Mouse (Mus musculus): Measurements from ENCODE around the gene Grhl3. TPM values are rescaled to one million over a fixed set of nuclear protein-coding genes. Genes with fewer than 3 reads are reported as not detected.
"Not testable (repeated sequence)": the region's sequence is repeated elsewhere in the genome, so short reads cannot be mapped to it uniquely, and the experiment has no call there.

Grhl3 gene
- 3.6 and 4.6 TPM in 2 replicates for polyA plus RNA-seq (2015; fragmentation: Nextera tagmentation; extraction: Ambion mirVana)

DNA sequence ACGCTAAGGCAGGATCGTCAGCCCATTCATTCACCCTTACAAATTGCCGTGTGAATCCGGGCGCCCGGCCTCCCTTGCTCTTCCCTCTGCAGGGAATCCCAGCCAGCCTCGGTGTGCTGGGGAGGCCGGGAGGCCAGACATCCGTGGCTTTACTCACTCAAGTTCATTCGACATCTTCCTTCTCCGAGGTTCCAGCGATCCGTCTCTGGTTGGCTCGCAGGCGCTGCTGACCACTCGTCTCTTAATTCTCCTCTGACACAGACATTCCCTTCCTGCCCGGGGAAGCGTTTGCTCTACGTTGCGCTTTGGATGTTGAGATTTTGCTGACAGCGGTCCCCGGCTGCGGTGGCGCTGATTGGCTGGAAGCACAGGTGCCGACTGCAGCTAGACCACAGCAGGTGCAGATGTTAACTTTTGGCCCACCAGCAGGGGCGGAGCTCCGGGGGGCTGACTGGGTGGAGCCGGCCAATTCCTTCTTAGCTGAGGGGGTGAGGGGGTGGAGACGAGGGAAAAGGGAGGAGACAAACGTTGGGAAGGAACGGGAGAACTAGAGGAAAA is at the start of gene Grhl3:
TSS of gene Grhl3 (minus strand) at position 380 of the 558 bp plus-strand sequence.
- no peak within 1 kb of the TSS for H3K27ac ChIP-seq
- peaks cover 10% of the 10 kb centered on the region; the same call in 1 of the 2 replicates for H3K4me1 ChIP-seq (replicated peaks; ENCODE audit: insufficient read depth, low read length)
- DNase-seq (ENCODE audit: low spot score), result peak; percentile 63
- H3K4me2 ChIP-seq (ENCODE audit: low read length), result peak within 1 kb of the TSS; percentile 40
- peaks cover 27% of the 10 kb centered on the region; the same call in 1 of the 2 replicates for H3K27me3 ChIP-seq (ENCODE audit: insufficient read depth, low read length)
- H3K36me3 ChIP-seq (ENCODE audit: insufficient read depth, low read length), result no peaks in the 10 kb centered on the region
- TF ChIP-seq CTCF (IDR thresholded peaks at IDR 0.05; ENCODE audit: low read depth), result peak; percentile 50
- 0 out of 2 replicates have a peak, but pooled peaks have one; percentile 21 for ATAC-seq (replicated peaks; ENCODE audit: low FRiP score, low read depth)
- H3K9me3 ChIP-seq (replicated peaks; ENCODE audit: low read length), result no peaks in the 10 kb centered on the region
- H3K9ac ChIP-seq (ENCODE audit: low read depth, low read length), result 0 out of 2 replicates have a peak within 1 kb of the TSS, but pooled peaks have one; percentile 18
- under 1% methylated on average over 31 of the region's 31 CpGs for WGBS
- peak within 1 kb of the TSS; percentile 19 for H3K4me3 ChIP-seq (replicated peaks; ENCODE audit: low read depth, low read length)

DNA sequence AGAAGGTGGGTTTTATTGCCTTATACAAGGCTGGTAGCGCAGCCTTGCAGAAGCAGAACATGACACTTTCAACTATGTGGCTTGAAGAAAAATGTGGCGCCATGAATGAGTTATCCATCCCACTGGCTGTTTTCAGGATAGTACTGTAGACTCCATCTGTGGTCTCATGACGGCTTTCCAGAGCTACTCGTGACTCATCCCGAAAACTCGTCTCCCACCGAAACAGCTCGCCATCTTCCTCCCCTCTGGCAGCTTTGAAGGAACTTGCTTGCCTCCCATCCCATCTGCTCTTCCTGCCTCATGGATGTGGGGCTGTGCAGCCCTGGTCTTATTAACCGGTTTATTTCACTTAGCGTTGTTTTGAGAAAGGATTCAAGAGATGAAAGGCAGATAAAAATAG is 48.9 kb upstream of the Grhl3 start:
- Histone ChIP-seq H3K27me3 (ENCODE audit: insufficient read depth, low read length) (no peaks in the 10 kb centered on the region), H3K4me2 (ENCODE audit: low read length) (no peak overlapping the region), H3K27ac (no peak overlapping the region), H3K4me3 (replicated peaks; ENCODE audit: low read depth, low read length) (no peak overlapping the region), H3K36me3 (ENCODE audit: insufficient read depth, low read length) (no peaks in the 10 kb centered on the region), H3K4me1 (replicated peaks; ENCODE audit: insufficient read depth, low read length) (no peaks in the 10 kb centered on the region), H3K9ac (ENCODE audit: low read depth, low read length) (no peak overlapping the region), H3K9me3 (replicated peaks; ENCODE audit: low read length) (no peaks in the 10 kb centered on the region)
- DNase-seq (ENCODE audit: low spot score) (no peak), ATAC-seq (replicated peaks; ENCODE audit: low FRiP score, low read depth) (no peak)
- TF ChIP-seq CTCF (IDR thresholded peaks at IDR 0.05; ENCODE audit: low read depth), result no peak
- WGBS, result 92% methylated on average over 10 of the region's 10 CpGs

GRCm38 (mm10) chr4:135620461-135620860 is 47.0 kb upstream of the Grhl3 start:
- no peaks in the 10 kb centered on the region for H3K4me1 ChIP-seq (replicated peaks; ENCODE audit: insufficient read depth, low read length)
- 92% methylated on average over 3 of the region's 3 CpGs for WGBS
- H3K4me2 ChIP-seq (ENCODE audit: low read length), result no peak overlapping the region
- H3K36me3 ChIP-seq (ENCODE audit: insufficient read depth, low read length), result no peaks in the 10 kb centered on the region
- H3K27ac ChIP-seq, result no peak overlapping the region
- TF ChIP-seq CTCF (IDR thresholded peaks at IDR 0.05; ENCODE audit: low read depth), result no peak
- H3K9ac ChIP-seq (ENCODE audit: low read depth, low read length), result no peak overlapping the region
- no peak overlapping the region for H3K4me3 ChIP-seq (replicated peaks; ENCODE audit: low read depth, low read length)
- no peaks in the 10 kb centered on the region for H3K9me3 ChIP-seq (replicated peaks; ENCODE audit: low read length)
- H3K27me3 ChIP-seq (ENCODE audit: insufficient read depth, low read length), result no peaks in the 10 kb centered on the region
- DNase-seq (ENCODE audit: low spot score) (no peak), ATAC-seq (replicated peaks; ENCODE audit: low FRiP score, low read depth) (no peak)

- Histone ChIP-seq H3K4me3 (replicated peaks; ENCODE audit: low read depth, low read length) (no peak overlapping the region), H3K9me3 (replicated peaks; ENCODE audit: low read length) (no peaks in the 10 kb centered on the region), H3K36me3 (ENCODE audit: insufficient read depth, low read length) (no peaks in the 10 kb centered on the region), H3K4me1 (replicated peaks; ENCODE audit: insufficient read depth, low read length) (no peaks in the 10 kb centered on the region), H3K9ac (ENCODE audit: low read depth, low read length) (no peak overlapping the region), H3K27me3 (ENCODE audit: insufficient read depth, low read length) (no peaks in the 10 kb centered on the region), H3K4me2 (ENCODE audit: low read length) (no peak overlapping the region), H3K27ac (no peak overlapping the region)
- TF ChIP-seq CTCF (IDR thresholded peaks at IDR 0.05; ENCODE audit: low read depth), result no peak; the same call in 1 of the 2 replicates
- DNase-seq (ENCODE audit: low spot score), result peak; percentile 28
- ATAC-seq (replicated peaks; ENCODE audit: low FRiP score, low read depth), result no peak
- WGBS, result 13% methylated on average over 16 of the region's 16 CpGs
These were observed 44.5 kb upstream of the Grhl3 start for GRCm38 (mm10) chr4:135617783-135618470.

DNA sequence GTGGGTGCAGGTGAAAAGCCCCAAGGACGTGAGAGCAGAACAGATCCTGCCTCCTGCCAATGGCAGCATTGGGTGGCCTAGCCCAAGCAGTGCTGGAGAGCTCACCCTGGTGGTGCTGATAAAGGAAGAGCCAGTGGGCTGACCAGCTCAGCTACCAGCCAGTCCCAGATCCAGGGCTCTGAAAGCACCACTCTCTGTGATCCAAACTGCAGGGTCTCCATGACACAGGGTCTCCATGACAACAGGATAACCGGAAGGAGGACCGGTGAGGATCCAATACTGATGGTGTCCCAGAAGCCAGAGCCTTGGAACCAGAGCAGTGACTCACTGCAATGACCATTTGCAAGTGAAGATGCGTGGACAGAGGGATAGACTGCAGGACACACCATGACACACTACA is 43.6 kb upstream of the Grhl3 start:
- no peaks in the 10 kb centered on the region for H3K4me1 ChIP-seq (replicated peaks; ENCODE audit: insufficient read depth, low read length)
- H3K4me2 ChIP-seq (ENCODE audit: low read length), result no peak overlapping the region
- no peak for TF ChIP-seq CTCF (IDR thresholded peaks at IDR 0.05; ENCODE audit: low read depth)
- H3K9me3 ChIP-seq (replicated peaks; ENCODE audit: low read length), result no peaks in the 10 kb centered on the region
- H3K36me3 ChIP-seq (ENCODE audit: insufficient read depth, low read length), result no peaks in the 10 kb centered on the region
- 53% methylated on average over 4 of the region's 4 CpGs for WGBS
- DNase-seq (ENCODE audit: low spot score) (no peak), ATAC-seq (replicated peaks; ENCODE audit: low FRiP score, low read depth) (no peak)
- H3K9ac ChIP-seq (ENCODE audit: low read depth, low read length), result no peak overlapping the region
- no peaks in the 10 kb centered on the region for H3K27me3 ChIP-seq (ENCODE audit: insufficient read depth, low read length)
- no peak overlapping the region for H3K27ac ChIP-seq
- H3K4me3 ChIP-seq (replicated peaks; ENCODE audit: low read depth, low read length), result no peak overlapping the region

DNA sequence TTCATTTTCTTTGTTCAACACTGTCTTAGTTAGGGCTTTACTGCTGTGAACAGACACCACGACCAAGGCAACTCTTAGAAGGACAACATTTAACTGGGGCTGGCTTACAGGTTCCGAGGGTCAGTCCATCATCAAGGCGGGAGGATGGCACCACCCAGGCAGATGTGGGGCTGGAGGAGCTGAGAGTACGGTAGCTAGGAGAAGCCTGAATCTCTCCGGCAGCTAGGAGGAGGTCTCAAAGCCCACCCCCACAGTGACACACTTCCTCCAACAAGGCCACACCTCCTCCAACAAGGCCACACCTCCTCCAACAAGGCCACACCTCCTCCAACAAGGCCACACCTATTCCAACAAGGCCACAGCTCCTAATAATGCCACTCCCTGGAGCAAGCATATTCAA is 41.9 kb upstream of the Grhl3 start:
- not testable (repeated sequence) for ATAC-seq (replicated peaks; ENCODE audit: low FRiP score, low read depth); H3K9ac ChIP-seq (ENCODE audit: low read depth, low read length); H3K4me1 ChIP-seq (replicated peaks; ENCODE audit: insufficient read depth, low read length); H3K4me3 ChIP-seq (replicated peaks; ENCODE audit: low read depth, low read length); DNase-seq (ENCODE audit: low spot score); H3K4me2 ChIP-seq (ENCODE audit: low read length); H3K9me3 ChIP-seq (replicated peaks; ENCODE audit: low read length); H3K27me3 ChIP-seq (ENCODE audit: insufficient read depth, low read length); H3K36me3 ChIP-seq (ENCODE audit: insufficient read depth, low read length); H3K27ac ChIP-seq
- 72% methylated on average over 5 of the region's 5 CpGs for WGBS
